Mouse (Mus musculus) testis, adult 2 months (tissue): ENCODE results near the gene Cela3b.

Experiments used
- CTCF ChIP-seq: fragments of 200-500 bp; IDR thresholded peaks from 2 replicates; pipeline ENCODE4 v1.5.1; 2012; ENCODE audit warnings: low read depth, mild to moderate bottlenecking, inconsistent platforms, low read length, moderate library complexity; ENCODE audit not compliant: control insufficient read depth, insufficient read depth, insufficient replicate concordance
- POLR2A ChIP-seq: fragments of 200-500 bp; IDR thresholded peaks from 2 replicates; pipeline ENCODE4 v1.6.1; 2012; ENCODE audit warnings: low read depth, mild to moderate bottlenecking, inconsistent platforms, low read length, moderate library complexity; ENCODE audit not compliant: control insufficient read depth

- no peak for TF ChIP-seq POLR2A
- no peak for TF ChIP-seq CTCF
These were observed 18.3 kb upstream of the Cela3b start for GRCm38 (mm10) chr4:137448641-137449040.
